Mouse (Mus musculus) kidney, adult 2 months (tissue): ENCODE results near the gene Hnrnpa3.
"Not testable (repeated sequence)": the region's sequence is repeated elsewhere in the genome, so short reads cannot be mapped to it uniquely, and the experiment has no call there.

ENCODE experiments used
- CTCF ChIP-seq: fragments of 200-500 bp; conservative IDR thresholded peaks from 2 replicates; pipeline ENCODE4 v1.5.1; 2011; ENCODE audit warnings: low read depth, mild to moderate bottlenecking, control low read depth, low read length, moderate library complexity, mixed read lengths; ENCODE audit not compliant: insufficient read depth, insufficient read length
- POLR2A ChIP-seq: fragments of 200-500 bp; IDR thresholded peaks from one replicate; pipeline ENCODE4 v1.6.1; 2011; ENCODE audit warnings: low read depth, low read length, control low read depth

- TF ChIP-seq CTCF, POLR2A: not testable (repeated sequence)
Measured at GRCm38 (mm10) chr2:75642312-75642711, 16.7 kb upstream of the Hnrnpa3 start.
